Comparison of ENCODE assay signal across 31 mouse cellular contexts in the genomic region with DNA sequence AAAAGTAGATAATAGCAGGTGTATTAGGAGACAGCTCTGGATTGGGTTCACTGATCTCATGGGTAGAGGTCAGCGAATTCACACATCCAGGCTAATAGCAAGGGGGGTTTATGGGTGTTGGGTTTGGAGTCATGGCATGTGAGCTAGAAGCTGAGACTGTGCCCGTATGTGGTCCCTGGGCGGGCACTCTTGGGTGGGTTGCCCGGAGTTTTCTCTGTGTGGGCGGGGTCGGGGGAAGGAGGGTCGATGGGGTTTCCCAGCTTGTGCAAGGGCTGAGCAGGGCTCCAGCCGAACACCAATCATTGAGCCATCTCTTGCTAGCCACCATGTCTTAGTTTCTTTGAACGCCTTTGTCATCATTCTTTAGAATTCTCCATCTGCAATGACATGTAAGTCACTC. TPM values are rescaled to one million over a fixed set of nuclear protein-coding genes. Genes with fewer than 3 reads are reported as not detected.
"Had no signal": no experiment of that assay in that cellular context is flagged by ENCODE, and none has a peak within 500 bp of the region (broad histone marks: within the 10 kb centered on the region; RNA-seq: fewer than 3 reads in every experiment).

No protein-coding gene starts in this region.

- H3K27ac ChIP-seq: limb, embryonic 10.5 days; limb, embryonic 12.5 days; limb, embryonic 13.5 days; limb, embryonic 15.5 days; liver, embryonic 12.5 days; liver, embryonic 13.5 days; liver, embryonic 14.5 days; liver, embryonic 15.5 days; lung, embryonic 15.5 days; macrophage; midbrain, embryonic 12.5 days; midbrain, embryonic 15.5 days; neural tube, embryonic 12.5 days had no signal

- H3K9me3 ChIP-seq: limb, embryonic 10.5 days; limb, embryonic 15.5 days; liver, embryonic 13.5 days; liver, embryonic 15.5 days; lung, embryonic 15.5 days had no signal

- H3K4me2 ChIP-seq: limb, embryonic 12.5 days; limb, embryonic 13.5 days; limb, embryonic 15.5 days; liver, embryonic 11.5 days; liver, embryonic 12.5 days; liver, embryonic 13.5 days; liver, embryonic 15.5 days; lung, embryonic 14.5 days; lung, embryonic 15.5 days; midbrain, embryonic 11.5 days; midbrain, embryonic 12.5 days; midbrain, embryonic 15.5 days; neural tube, embryonic 12.5 days had no signal

- DNase-seq: left cerebral cortex, postnatal 4 days; liver; liver, embryonic 13.5 days; liver, postnatal 0 days; lung, adult 18-20 months; lung, adult 2 months; lung, embryonic 14.5 days; lung, postnatal 10 days; lung, postnatal 14 days; lung, postnatal 36 days; lung, postnatal 4 days; midbrain, embryonic 14.5 days had no signal

- H3K9ac ChIP-seq: limb, embryonic 12.5 days; limb, embryonic 13.5 days; limb, embryonic 15.5 days; liver, embryonic 12.5 days; liver, embryonic 13.5 days; liver, embryonic 14.5 days; liver, embryonic 15.5 days; liver, postnatal 0 days; lung, embryonic 14.5 days; lung, embryonic 15.5 days; midbrain, embryonic 12.5 days; midbrain, embryonic 15.5 days; neural tube, embryonic 12.5 days had no signal

- H3K27me3 ChIP-seq: limb, embryonic 12.5 days; limb, embryonic 13.5 days; limb, embryonic 15.5 days; liver, embryonic 13.5 days; liver, embryonic 15.5 days; lung, embryonic 15.5 days; megakaryocyte, embryonic 14.5 days; midbrain, embryonic 12.5 days; midbrain, embryonic 15.5 days; neural tube, embryonic 12.5 days had no signal

- H3K4me3 ChIP-seq: limb, embryonic 10.5 days; limb, embryonic 12.5 days; limb, embryonic 13.5 days; limb, embryonic 15.5 days; liver, embryonic 12.5 days; liver, embryonic 13.5 days; liver, embryonic 15.5 days; lung, embryonic 15.5 days; megakaryocyte, embryonic 14.5 days; midbrain, embryonic 12.5 days; midbrain, embryonic 15.5 days; myocyte; neural tube, embryonic 12.5 days had no signal

- H3K4me1 ChIP-seq: limb, embryonic 10.5 days; limb, embryonic 12.5 days; limb, embryonic 13.5 days; limb, embryonic 15.5 days; liver, embryonic 12.5 days; liver, embryonic 13.5 days; liver, embryonic 15.5 days; lung, embryonic 15.5 days; midbrain, embryonic 12.5 days; midbrain, embryonic 15.5 days; neural tube, embryonic 12.5 days had no signal

- ATAC-seq: liver, embryonic 12.5 days; liver, postnatal 0 days; lung, postnatal 0 days; midbrain, embryonic 15.5 days; midbrain, embryonic 16.5 days had no signal

- H3K36me3 ChIP-seq: limb, embryonic 10.5 days; limb, embryonic 12.5 days; limb, embryonic 13.5 days; limb, embryonic 15.5 days; liver, embryonic 12.5 days; liver, embryonic 13.5 days; liver, embryonic 15.5 days; lung, embryonic 15.5 days; midbrain, embryonic 12.5 days; midbrain, embryonic 15.5 days; neural tube, embryonic 12.5 days had no signal

RNA-seq across cellular contexts. Expression of gene Actr3b, which starts 12.7 kb away (rescaled TPM):
- total RNA-seq: monocyte, adult 5-6 weeks had no signal
